Mouse (Mus musculus) neutrophil, adult 5-6 weeks (primary cell): ENCODE results near the gene Lrrc4. TPM values are rescaled to one million over a fixed set of nuclear protein-coding genes. Genes with fewer than 3 reads are reported as not detected.

Experiments used
- ATAC-seq: fragments of 151-379, 151-347 bp; 2 replicates; pipeline ENCODE4 v1.8.0; 2017; ENCODE audit warnings: mild to moderate bottlenecking, moderate TSS enrichment; ENCODE audit not compliant: insufficient number of reproducible peaks, poor library complexity, low FRiP score, severe bottlenecking; ENCODE audit errors: extremely low read depth
- total RNA-seq: library from RNA; stranded (forward); fragments of 200-1000 nt; gene quantifications from 2 replicates; pipeline ENCODE4 v1.2.3, GENCODE M21; 2017

Gene Lrrc4
- total RNA-seq, 1 experiment from 2014 or later: not detected

DNA sequence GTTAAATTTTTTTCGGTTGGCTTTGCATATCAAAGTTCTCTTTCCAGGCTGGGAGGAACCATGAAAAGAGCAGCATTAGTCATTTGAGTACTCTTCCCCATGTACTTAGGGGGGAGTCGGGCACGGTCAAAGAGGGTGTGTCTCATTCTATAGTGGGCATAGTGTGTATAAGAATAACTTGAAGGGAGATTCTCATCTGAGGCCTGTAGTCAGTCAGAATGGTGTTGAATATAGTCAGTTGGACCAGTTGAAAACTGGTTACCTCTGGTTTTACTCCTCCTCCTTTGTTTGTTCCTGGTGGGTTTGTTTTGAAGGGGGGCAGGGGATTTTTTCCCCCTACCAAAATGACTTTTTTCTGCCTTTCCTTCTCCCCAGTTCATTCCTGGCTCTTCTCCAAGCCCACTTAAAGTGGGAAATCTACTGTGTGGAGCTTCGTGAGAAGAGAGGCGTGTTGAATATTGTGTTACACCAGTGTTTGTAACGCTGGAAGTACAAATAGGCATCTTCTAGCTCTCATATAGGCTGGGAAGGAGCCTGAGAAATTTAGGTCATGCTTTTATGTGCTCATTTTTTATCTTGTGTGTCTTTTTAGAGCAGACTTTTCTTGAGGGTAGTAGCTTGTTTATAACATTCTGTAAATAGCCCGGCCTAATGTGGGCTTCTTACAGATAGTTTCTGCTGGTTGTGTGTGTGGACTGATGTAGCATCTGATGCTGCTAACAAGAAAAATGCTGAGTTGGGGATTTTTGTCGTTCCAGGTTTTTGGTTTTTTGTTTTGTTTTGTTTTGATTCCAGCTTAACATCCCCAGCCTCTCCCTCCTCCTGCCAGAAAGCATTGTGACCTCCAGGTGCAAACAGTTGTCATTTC is 125.2 kb downstream of the Lrrc4 start:
- no peak for ATAC-seq

DNA sequence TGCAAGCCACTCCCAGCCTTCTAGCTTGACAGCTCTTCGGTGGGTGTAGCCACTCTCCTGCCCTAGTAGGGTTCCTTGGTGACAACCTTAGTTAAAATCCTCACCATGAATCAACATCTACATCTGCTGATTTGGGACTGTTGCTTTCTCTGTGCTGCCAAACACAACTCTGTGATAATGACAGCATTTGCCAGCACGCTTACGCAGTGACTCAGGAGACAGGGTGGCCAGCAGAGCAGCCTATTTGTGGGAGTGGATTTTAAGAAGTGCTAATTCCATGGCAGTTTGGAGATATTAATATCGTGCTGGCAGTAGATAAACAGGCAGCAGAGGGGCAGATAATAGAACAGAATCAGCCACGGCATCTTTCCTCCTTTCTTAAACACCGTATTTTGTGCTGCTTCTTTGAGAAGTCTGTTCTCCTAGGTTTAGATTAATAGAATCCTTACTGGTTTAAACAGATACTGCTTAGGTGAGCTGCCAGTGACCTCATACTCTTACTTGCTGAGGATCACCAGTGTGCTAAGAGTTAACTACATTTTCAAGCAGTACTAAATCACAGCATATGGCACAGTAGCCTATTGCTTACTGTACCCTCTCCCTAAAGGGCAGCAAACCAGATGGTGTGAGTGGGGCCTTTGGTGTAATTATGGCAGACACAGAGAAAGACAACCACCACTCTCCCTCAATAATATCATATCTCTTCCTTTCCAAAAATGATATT is 126.0 kb downstream of the Lrrc4 start:
- no peak for ATAC-seq

DNA sequence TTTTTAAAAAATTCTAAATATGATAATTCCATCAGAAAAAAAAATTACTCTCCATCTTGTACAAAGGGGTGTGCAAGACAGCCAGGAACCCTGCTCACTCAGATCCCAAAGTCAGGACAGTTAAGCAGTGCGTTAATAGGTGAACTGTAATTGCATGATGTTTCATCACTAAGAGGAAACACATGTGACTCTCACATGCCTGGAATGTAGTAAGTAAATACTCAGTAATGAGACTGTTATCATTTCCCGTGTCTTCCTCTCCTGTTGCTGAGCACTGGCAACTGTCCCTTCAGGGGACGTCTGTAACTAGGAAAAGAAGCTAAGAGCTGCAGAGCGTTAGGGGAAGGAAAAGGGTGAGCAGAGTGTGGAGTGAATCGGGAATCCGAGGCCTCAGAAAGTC is 126.9 kb downstream of the Lrrc4 start:
- no peak for ATAC-seq

DNA sequence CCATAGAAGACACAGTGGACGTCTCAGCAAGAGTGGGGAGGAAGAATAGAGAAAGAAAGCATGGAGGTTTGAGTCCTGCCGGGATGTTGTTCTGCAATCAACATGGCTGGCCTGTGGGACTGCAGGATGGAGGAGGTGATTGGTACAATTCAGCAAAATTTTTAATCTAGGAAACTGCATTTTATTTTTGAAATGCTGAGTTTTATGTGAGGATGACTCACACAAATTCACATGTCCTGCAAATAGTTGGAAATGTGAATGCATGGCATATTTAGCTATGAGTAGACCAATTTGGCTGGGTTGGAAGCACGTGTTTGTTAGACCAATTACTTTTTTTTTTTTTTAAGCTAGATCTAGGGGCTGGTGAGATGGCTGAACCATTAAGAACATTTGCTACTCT is 134.3 kb downstream of the Lrrc4 start:
- ATAC-seq: no peak

DNA sequence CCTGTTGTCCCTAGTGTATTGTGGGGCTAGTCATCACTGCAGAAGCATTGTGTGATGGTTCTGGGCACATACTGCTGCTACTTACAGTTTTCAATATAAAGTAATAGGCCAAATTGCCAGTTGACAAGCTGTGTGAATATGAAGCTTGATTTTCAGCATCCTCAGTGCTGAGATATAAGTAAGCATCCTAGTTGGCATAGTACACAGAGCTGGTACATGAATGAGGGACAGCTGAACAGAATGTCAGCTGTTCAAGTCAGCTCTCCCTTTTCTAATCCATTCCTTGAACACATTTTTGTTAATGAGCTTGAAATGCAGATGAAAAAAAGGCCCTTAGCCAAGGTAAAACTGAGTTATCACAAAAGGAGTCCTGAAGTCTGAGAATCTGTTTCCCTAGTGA is 138.9 kb downstream of the Lrrc4 start:
- no peak for ATAC-seq

DNA sequence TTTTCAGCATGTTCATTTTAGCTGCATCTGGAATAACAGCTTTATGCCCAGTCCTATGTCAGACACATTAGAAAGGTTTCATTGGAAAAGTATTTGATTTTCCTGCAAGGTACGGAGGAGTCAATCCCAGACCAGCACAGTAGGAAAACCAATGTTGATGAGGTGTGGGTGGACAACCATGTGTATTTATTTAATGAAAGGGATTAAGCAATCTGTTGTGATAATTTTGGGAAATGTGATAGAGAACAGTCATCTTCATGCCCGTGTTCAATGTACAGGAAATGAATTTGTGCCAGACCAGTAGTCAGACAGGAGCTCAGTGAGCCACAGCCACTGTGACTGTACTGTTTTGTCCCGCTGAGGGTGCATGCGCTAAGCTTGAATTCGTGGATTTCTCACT is 143.8 kb downstream of the Lrrc4 start:
- ATAC-seq: no peak

DNA sequence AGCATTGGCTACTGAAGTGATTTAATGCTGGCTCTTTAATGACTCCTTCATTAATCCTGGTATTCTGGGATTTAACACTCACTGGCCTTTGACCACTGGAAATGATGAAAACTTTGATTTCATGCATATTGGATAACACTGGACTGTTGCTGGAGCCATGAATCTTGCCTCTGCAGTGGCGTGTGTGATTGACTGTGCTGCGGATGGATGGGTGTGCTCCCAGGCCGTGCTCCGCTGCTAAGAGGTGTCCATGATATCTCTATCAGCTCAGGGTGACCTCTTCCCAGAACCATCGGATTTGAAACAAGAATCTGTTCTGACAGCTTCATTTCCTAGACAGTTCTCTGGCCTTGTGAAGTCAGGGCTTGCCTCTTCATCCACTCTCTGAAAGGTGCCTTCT is 145.8 kb downstream of the Lrrc4 start:
- no peak for ATAC-seq

DNA sequence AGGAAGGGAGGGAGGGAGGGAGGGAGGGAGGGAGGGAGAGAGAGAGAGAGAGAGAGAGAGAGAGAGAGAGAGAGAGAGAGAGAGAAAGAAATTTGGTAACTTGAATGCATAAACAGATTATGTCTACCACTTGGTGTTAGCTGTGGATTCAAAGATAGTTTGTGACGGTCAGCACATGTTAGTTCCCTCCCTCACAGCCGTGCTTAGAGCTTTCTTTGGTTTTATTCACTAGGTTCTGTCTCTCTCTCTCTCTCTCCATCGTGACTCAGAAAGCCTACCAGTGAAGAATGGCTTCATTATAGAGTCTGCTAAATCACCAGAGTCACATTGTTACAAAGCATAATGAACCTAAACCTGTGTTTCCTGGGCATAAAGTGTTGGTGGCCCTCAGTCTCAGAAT is 146.5 kb downstream of the Lrrc4 start:
- no peak for ATAC-seq

DNA sequence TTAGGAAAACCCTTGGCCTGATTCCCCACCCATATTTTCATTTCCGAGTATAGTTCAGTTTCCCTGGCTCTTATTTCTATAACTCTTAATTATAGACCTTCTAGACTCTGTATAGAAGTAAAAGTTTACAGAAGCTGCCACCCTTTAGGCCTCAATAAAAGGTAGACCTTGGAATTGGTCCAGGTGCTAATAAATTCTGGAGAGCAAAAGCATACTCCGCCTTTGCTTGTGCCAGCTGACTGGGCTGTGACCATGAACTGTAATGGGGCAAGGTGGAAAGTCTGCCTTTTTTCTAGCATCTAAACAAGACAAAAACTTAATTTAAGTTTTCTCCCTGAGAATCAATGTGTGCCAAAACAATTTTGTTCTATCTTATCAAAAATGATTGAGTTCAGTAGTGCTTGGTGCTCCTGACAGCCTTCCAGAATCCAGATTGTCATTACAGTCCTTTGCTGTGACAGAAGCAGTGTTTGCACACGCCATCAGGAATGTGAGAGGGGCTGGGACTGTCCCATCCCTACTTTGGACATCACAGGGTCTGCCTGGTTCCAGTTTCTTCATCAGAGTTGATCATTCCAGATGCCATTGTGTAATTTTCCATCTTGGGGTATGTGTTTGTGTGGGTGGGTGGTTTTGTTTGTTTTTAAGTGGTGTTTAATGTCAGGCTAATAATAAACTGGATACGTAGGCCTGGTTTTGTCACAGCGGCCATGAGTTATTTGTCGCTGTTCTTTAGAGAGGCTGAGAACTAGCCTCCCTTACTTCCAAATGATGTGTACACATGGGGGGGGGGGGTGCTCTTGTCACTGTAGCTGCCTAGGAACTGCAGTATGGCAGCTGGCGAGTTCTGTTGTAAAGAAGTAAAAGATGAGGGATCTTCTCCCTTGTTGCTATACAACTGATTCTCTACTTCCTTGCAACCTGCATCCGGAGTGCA is 149.8 kb downstream of the Lrrc4 start:
- ATAC-seq: no peak

DNA sequence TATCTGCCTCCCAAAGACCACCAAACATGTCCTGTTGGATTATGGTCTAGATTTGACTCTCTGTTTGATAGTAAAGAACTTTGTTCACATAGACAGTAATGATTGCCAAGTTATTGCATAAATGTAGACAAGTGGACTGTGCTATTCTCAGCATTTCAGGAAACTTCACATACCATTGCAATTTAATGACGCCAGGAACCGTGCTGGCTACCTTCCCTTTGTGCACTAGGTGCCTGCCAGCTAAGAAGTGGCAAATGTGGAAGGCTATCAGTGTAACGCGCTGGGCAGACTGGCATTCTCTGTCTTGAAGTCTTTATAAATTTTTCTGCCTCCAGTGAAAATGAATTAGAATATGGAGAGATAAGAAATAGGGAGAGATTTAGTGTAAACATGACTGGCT is 151.0 kb downstream of the Lrrc4 start:
- no peak for ATAC-seq

DNA sequence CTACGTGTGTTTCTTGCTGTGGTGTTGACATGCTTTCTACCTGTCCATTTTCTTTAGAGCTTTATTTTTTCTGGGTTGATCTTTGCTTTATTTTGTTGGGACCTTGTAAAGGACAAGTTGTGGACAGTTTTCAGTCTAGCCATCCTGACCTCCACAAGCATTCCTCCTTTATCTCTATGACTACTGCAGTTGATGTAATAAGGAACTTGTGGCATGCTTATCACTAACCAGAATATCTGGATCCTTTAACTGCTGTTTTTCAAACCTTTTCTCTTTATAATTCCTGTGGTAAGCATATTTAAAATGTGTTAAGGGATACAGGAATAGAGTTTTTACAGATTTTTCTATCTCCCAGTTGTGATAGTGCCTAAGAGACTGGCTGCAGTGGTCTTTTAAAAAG is 152.7 kb downstream of the Lrrc4 start:
- ATAC-seq: no peak

DNA sequence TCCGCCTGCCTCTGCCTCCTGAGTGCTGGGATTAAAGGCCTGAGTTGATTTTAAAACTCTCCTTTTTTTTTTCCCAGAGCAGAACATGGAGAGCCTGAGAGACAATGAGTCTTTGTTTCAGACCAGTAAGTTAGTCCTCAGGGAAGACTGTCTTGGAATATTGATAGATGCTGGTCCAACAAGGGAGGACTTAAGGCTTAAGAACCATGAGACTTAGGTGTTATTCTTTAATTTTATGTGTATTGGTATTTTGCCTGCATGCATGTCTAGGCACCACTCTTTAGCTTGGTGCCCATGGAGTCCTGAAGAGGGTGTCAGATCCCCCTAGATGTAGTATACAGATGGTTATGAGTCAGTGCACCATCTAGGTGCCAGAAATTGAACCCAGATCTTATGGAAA is 156.9 kb downstream of the Lrrc4 start:
- no peak for ATAC-seq

DNA sequence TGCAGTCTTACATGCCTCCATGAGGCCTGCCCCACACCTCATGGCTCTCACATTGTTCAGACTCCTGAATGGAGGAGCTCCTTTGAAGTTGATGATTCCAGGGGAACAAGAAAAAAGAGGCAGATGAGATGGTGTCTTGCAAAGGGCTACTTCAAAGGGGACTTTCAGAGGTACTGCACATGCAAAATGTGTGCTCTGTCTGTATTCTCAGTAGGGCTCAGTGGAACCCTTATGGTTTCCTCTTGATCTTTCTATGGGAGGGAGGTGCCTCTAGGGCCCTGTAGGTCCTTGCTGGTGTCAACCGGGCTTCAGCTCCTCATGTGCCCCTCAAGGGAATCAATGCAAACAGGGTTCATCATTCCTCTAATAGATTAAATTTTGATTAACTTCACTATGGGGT is 159.2 kb downstream of the Lrrc4 start:
- ATAC-seq: no peak

DNA sequence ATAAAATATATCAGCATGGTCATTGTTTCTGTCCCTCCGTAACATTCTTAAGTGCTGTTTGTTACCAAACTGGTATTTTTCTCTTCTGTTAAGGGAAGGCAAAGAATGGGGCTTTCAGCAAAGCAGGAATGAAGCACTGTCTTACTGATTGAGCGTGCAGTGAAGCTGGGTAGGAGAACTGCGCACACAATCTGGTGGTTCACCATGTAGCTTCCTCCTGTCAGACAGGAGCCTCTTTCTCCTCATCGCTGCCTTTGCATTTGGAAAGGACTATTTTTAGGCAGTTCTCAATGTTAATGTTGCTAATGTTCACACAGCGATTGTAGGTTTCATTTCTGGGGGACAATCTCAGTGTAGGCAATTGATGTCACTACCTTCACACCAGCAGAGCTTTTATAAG is 162.3 kb downstream of the Lrrc4 start:
- ATAC-seq: no peak

DNA sequence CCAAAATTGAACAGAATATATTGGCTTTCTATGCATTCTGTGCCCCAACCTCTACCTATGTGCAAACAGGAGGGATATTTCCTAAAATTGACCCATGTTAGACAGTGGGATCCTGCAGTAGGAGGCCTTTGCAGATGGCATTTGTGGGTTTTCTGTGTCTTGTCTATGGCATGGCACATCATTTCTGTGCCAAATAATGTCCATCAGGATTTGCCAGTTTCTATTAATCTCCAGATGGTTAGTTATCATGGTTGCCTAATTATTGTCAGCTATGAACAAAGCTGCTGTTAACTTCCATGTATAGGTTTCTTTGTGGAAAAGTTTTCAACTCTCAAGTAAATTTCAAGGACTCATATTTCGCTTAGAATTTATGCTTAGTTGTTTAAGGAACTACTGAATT is 164.0 kb downstream of the Lrrc4 start:
- no peak for ATAC-seq

DNA sequence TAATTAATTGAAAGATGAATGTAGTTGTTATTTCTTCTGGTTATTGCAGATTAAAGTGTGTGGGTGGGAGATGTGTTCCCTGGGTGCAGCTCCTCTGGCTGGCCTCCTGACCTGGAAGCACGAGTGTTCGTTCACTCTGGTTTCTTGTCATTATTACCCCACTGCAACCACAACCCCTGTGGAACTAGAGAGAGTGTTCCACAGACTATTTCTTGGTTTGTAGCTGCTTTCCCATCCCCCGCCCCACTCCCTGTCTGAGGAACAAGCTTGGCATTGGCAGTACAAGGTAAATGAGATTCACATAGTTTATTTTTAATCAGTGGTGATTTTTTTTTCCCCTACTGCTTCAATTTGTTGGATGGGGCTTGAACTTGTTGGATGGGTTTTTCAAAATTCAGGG is 166.8 kb downstream of the Lrrc4 start:
- ATAC-seq: no peak

DNA sequence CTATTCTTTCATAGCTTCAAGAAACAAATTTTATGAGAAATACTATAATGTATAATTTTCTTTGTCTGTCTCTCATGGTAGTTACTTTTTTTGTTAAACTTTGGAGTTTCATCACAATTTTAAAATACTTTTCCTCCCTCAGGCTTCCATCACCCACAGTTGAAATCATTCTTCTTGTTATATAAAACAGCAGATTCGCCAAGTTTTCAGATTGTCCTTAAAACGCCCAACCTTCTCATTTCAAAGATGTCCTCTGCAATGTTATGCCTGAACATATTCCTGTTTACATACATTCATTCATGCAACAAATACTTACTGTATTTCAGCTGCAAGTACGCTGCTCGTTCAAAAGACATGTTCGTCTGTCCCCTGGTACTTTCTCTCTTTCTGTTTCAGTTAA is 167.9 kb downstream of the Lrrc4 start:
- no peak for ATAC-seq

DNA sequence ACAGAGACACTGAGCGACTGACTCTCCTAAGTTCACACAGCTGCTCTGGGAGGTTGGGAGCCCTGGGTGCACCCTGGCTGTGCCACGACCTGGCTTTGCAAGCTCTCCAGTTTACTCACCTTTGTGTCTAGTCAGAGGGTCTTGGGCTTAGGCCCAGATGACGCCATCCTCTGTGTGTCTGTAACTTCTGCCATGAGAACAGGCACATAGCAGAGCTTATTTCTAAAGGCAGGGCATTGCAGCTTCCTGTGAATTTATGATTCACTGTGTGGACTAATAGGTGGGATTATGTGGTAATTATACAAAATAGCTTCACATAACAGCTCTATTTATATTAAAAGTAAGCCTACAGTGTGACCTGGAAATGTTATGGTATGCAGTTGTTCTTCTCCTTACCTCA is 168.5 kb downstream of the Lrrc4 start:
- ATAC-seq: no peak

DNA sequence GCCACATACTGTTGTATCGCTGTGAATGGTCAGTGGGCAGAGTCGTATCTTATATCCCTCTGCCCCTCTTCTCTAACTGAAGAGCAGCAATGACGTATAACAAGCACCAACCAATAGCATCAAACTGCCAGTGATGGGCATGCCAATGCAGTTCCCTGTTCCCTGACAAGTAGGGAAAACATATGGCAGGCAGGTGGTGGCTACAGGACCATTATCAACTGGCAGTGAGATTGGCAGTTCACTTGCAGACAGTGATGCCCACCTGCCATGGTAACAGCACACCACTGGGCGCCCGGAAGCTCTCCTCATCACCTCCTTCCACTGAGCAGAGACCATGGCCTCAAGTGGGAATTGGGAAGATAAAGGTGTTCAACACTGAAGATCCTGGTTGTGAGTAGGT is 175.0 kb downstream of the Lrrc4 start:
- no peak for ATAC-seq

DNA sequence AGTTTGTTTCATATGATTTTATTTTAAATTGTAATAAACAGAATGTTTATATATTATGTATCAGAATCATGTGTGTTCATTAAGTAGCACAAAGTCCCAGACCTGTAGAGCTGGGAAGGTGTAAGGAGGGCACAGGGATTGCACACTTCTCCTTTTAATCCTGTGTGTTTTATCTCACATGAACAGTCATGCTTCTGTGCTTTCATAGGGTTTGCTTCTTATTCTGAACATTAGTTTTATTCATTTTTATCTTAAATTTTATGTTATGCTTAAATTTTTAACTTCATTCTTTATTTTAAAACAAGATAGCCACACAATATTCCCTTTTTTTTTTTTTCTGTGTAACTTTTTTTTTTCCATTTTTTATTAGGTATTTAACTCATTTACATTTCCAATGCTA is 186.3 kb downstream of the Lrrc4 start:
- no peak for ATAC-seq
